Mouse (Mus musculus): ENCODE results near the gene Myocd.

Gene Myocd

GRCm38 (mm10) chr11:65269851-65270473, at the start of gene Myocd:
Gene Myocd (minus strand): TSS chr11:65269989.
- DNase-seq (ENCODE audit: low spot score) = peak; percentile 84

GRCm38 (mm10) chr11:65303824-65304223, 34.0 kb upstream of the Myocd start:
- no peak for DNase-seq (ENCODE audit: low spot score)

GRCm38 (mm10) chr11:65294128-65294833, 24.5 kb upstream of the Myocd start:
- no peak for DNase-seq (ENCODE audit: low spot score)

- no peak for DNase-seq (ENCODE audit: low spot score)
Measured at GRCm38 (mm10) chr11:65292994-65293393, 23.2 kb upstream of the Myocd start.

GRCm38 (mm10) chr11:65287706-65288105, 17.9 kb upstream of the Myocd start:
- no peak for DNase-seq (ENCODE audit: low spot score)

GRCm38 (mm10) chr11:65286211-65286610, 16.4 kb upstream of the Myocd start:
- DNase-seq (ENCODE audit: low spot score) = no peak

GRCm38 (mm10) chr11:65275441-65275840, 5.7 kb upstream of the Myocd start:
- DNase-seq (ENCODE audit: low spot score) = no peak

- peak; percentile 29 for DNase-seq (ENCODE audit: low spot score)
Measured at GRCm38 (mm10) chr11:65271000-65271399, 1.2 kb upstream of the Myocd start.

GRCm38 (mm10) chr11:65268310-65268709, 1.5 kb downstream of the Myocd start:
- DNase-seq (ENCODE audit: low spot score) = peak; percentile 35

- DNase-seq (ENCODE audit: low spot score) = no peak
Measured at GRCm38 (mm10) chr11:65263466-65263865, 6.3 kb downstream of the Myocd start.

- no peak for DNase-seq (ENCODE audit: low spot score)
Measured at GRCm38 (mm10) chr11:65258997-65259396, 10.8 kb downstream of the Myocd start.

GRCm38 (mm10) chr11:65256143-65256542, 13.6 kb downstream of the Myocd start:
- no peak for DNase-seq (ENCODE audit: low spot score)

GRCm38 (mm10) chr11:65255564-65255963, 14.2 kb downstream of the Myocd start:
- DNase-seq (ENCODE audit: low spot score) = no peak

- no peak for DNase-seq (ENCODE audit: low spot score)
Measured at GRCm38 (mm10) chr11:65250366-65250765, 19.4 kb downstream of the Myocd start.

- DNase-seq (ENCODE audit: low spot score) = no peak
Measured at GRCm38 (mm10) chr11:65246301-65247054, 23.3 kb downstream of the Myocd start.

- no peak for DNase-seq (ENCODE audit: low spot score)
Measured at GRCm38 (mm10) chr11:65243593-65243992, 26.2 kb downstream of the Myocd start.

GRCm38 (mm10) chr11:65240521-65240920, 29.3 kb downstream of the Myocd start:
- no peak for DNase-seq (ENCODE audit: low spot score)

GRCm38 (mm10) chr11:65237896-65238295, 31.9 kb downstream of the Myocd start:
- no peak for DNase-seq (ENCODE audit: low spot score)

GRCm38 (mm10) chr11:65236907-65237306, 32.9 kb downstream of the Myocd start:
- DNase-seq (ENCODE audit: low spot score) = no peak

- no peak for DNase-seq (ENCODE audit: low spot score)
Measured at GRCm38 (mm10) chr11:65235374-65235773, 34.4 kb downstream of the Myocd start.

GRCm38 (mm10) chr11:65231771-65232170, 38.0 kb downstream of the Myocd start:
- no peak for DNase-seq (ENCODE audit: low spot score)

GRCm38 (mm10) chr11:65226766-65227165, 43.0 kb downstream of the Myocd start:
- DNase-seq (ENCODE audit: low spot score) = peak; percentile 37
